Mouse (Mus musculus): ENCODE results near the gene Cybc1. TPM values are rescaled to one million over a fixed set of nuclear protein-coding genes. Genes with fewer than 3 reads are reported as not detected.

Cybc1 gene
- 63.3 and 67.2 TPM in 2 replicates for polyA plus RNA-seq (2012; rRNA removed)

- peak; percentile 48 for TF ChIP-seq POLR2A (IDR thresholded peaks at IDR 0.05; ENCODE audit: low read depth, low read length)
- TF ChIP-seq CTCF (IDR thresholded peaks at IDR 0.05; ENCODE audit: extremely low read depth, insufficient read depth, insufficient read length, insufficient replicate concordance) = no peak
- under 1% methylated on average over 23 of the region's 23 CpGs for WGBS
- peak within 1 kb of the TSS; percentile 98 for H3K27ac ChIP-seq (ENCODE audit: insufficient read depth, low read length)
- peak; percentile 83 to 86 for DNase-seq (ENCODE audit: low read depth in 1 of 2, low spot score in 2 of 2)
- H3K36me3 ChIP-seq (ENCODE audit: control insufficient read depth, insufficient read depth, low read length) = peaks cover 26% of the 10 kb centered on the region
- H3K4me1 ChIP-seq (ENCODE audit: control insufficient read depth, insufficient read depth, insufficient read length) = peaks cover 6% of the 10 kb centered on the region
- H3K4me3 ChIP-seq (ENCODE audit: extremely low read depth, insufficient read depth, insufficient read length) = peak within 1 kb of the TSS; percentile 82
- no peaks in the 10 kb centered on the region for H3K27me3 ChIP-seq (ENCODE audit: control insufficient read depth, insufficient read depth, low read length)
These were observed at the start of gene Cybc1 for GRCm38 (mm10) chr11:121229018-121229439. Gene Cybc1, minus strand, starts transcription at chr11:121229322.

GRCm38 (mm10) chr11:121278011-121278410, 48.9 kb upstream of the Cybc1 start:
- WGBS = 88% methylated on average over 3 of the region's 3 CpGs
- Histone ChIP-seq H3K4me1 (ENCODE audit: control insufficient read depth, insufficient read depth, insufficient read length) (no peaks in the 10 kb centered on the region; the same call in 1 of the 2 replicates), H3K4me3 (ENCODE audit: extremely low read depth, insufficient read depth, insufficient read length) (no peak overlapping the region), H3K27me3 (ENCODE audit: control insufficient read depth, insufficient read depth, low read length) (no peaks in the 10 kb centered on the region), H3K27ac (ENCODE audit: insufficient read depth, low read length) (no peak overlapping the region), H3K36me3 (ENCODE audit: control insufficient read depth, insufficient read depth, low read length) (no peaks in the 10 kb centered on the region)
- no peak for DNase-seq (ENCODE audit: low read depth in 1 of 2, low spot score in 2 of 2)
- no peak for TF ChIP-seq CTCF (IDR thresholded peaks at IDR 0.05; ENCODE audit: extremely low read depth, insufficient read depth, insufficient read length, insufficient replicate concordance)
- TF ChIP-seq POLR2A (IDR thresholded peaks at IDR 0.05; ENCODE audit: low read depth, low read length) = no peak

GRCm38 (mm10) chr11:121277516-121277915, 48.4 kb upstream of the Cybc1 start:
- 88% methylated on average over 8 of the region's 8 CpGs for WGBS
- TF ChIP-seq CTCF (IDR thresholded peaks at IDR 0.05; ENCODE audit: extremely low read depth, insufficient read depth, insufficient read length, insufficient replicate concordance) (no peak), POLR2A (IDR thresholded peaks at IDR 0.05; ENCODE audit: low read depth, low read length) (no peak)
- Histone ChIP-seq H3K27ac (ENCODE audit: insufficient read depth, low read length) (no peak overlapping the region), H3K27me3 (ENCODE audit: control insufficient read depth, insufficient read depth, low read length) (no peaks in the 10 kb centered on the region), H3K4me3 (ENCODE audit: extremely low read depth, insufficient read depth, insufficient read length) (no peak overlapping the region), H3K36me3 (ENCODE audit: control insufficient read depth, insufficient read depth, low read length) (no peaks in the 10 kb centered on the region), H3K4me1 (ENCODE audit: control insufficient read depth, insufficient read depth, insufficient read length) (no peaks in the 10 kb centered on the region; the same call in 1 of the 2 replicates)
- DNase-seq (ENCODE audit: low read depth in 1 of 2, low spot score in 2 of 2) = no peak

GRCm38 (mm10) chr11:121261074-121261473, 32.0 kb upstream of the Cybc1 start:
- Histone ChIP-seq H3K36me3 (ENCODE audit: control insufficient read depth, insufficient read depth, low read length) (no peaks in the 10 kb centered on the region; the same call in 1 of the 2 replicates), H3K27ac (ENCODE audit: insufficient read depth, low read length) (no peak overlapping the region), H3K27me3 (ENCODE audit: control insufficient read depth, insufficient read depth, low read length) (no peaks in the 10 kb centered on the region), H3K4me1 (ENCODE audit: control insufficient read depth, insufficient read depth, insufficient read length) (peaks cover 7% of the 10 kb centered on the region; the same call in 1 of the 2 replicates), H3K4me3 (ENCODE audit: extremely low read depth, insufficient read depth, insufficient read length) (peak overlapping the region; percentile 81; the same call in 1 of the 2 replicates)
- no peak for TF ChIP-seq CTCF (IDR thresholded peaks at IDR 0.05; ENCODE audit: extremely low read depth, insufficient read depth, insufficient read length, insufficient replicate concordance)
- TF ChIP-seq POLR2A (IDR thresholded peaks at IDR 0.05; ENCODE audit: low read depth, low read length) = no peak
- no peak for DNase-seq (ENCODE audit: low read depth in 1 of 2, low spot score in 2 of 2)
- 39% methylated on average over 2 of the region's 2 CpGs for WGBS

- Histone ChIP-seq H3K4me3 (ENCODE audit: extremely low read depth, insufficient read depth, insufficient read length) (peak overlapping the region; percentile 81), H3K27me3 (ENCODE audit: control insufficient read depth, insufficient read depth, low read length) (no peaks in the 10 kb centered on the region), H3K4me1 (ENCODE audit: control insufficient read depth, insufficient read depth, insufficient read length) (peaks cover 7% of the 10 kb centered on the region; the same call in 1 of the 2 replicates), H3K36me3 (ENCODE audit: control insufficient read depth, insufficient read depth, low read length) (no peaks in the 10 kb centered on the region; the same call in 1 of the 2 replicates), H3K27ac (ENCODE audit: insufficient read depth, low read length) (peak overlapping the region; percentile 47)
- TF ChIP-seq POLR2A (IDR thresholded peaks at IDR 0.05; ENCODE audit: low read depth, low read length) (no peak), CTCF (IDR thresholded peaks at IDR 0.05; ENCODE audit: extremely low read depth, insufficient read depth, insufficient read length, insufficient replicate concordance) (no peak)
- WGBS = 2% methylated on average over 59 of the region's 60 CpGs
- DNase-seq (ENCODE audit: low read depth in 1 of 2, low spot score in 2 of 2) = peak in 1 of 2 experiments; percentile 26
These were observed 31.2 kb upstream of the Cybc1 start for GRCm38 (mm10) chr11:121260211-121260906.

GRCm38 (mm10) chr11:121259160-121260100, 30.3 kb upstream of the Cybc1 start, which contains the start of gene Foxk2:
Gene Foxk2, plus strand, starts transcription at chr11:121259990.
- no peaks in the 10 kb centered on the region for H3K27me3 ChIP-seq (ENCODE audit: control insufficient read depth, insufficient read depth, low read length)
- H3K4me3 ChIP-seq (ENCODE audit: extremely low read depth, insufficient read depth, insufficient read length) = peak within 1 kb of the TSS; percentile 94
- WGBS = under 1% methylated on average over 89 of the region's 91 CpGs
- peaks cover 7% of the 10 kb centered on the region; the same call in 1 of the 2 replicates for H3K4me1 ChIP-seq (ENCODE audit: control insufficient read depth, insufficient read depth, insufficient read length)
- DNase-seq (ENCODE audit: low read depth in 1 of 2, low spot score in 2 of 2) = peak; percentile 82 to 91
- peak within 1 kb of the TSS; percentile 87 for H3K27ac ChIP-seq (ENCODE audit: insufficient read depth, low read length)
- H3K36me3 ChIP-seq (ENCODE audit: control insufficient read depth, insufficient read depth, low read length) = peaks cover 5% of the 10 kb centered on the region; the same call in 1 of the 2 replicates
- TF ChIP-seq POLR2A (IDR thresholded peaks at IDR 0.05; ENCODE audit: low read depth, low read length) (no peak; the same call in 1 of the 2 replicates), CTCF (IDR thresholded peaks at IDR 0.05; ENCODE audit: extremely low read depth, insufficient read depth, insufficient read length, insufficient replicate concordance) (no peak)

Data from spleen, adult 2 months (tissue).